Mouse (Mus musculus) naive thymus-derived CD4-positive, alpha-beta T cell, adult 2 months (primary cell): ENCODE measurements around the gene Lrrc38.

ENCODE experiments used
- DNase-seq: peaks from one replicate; pipeline ENCODE4 v3.0.0-alpha.2; 2011; ENCODE audit warnings: low read depth

The Lrrc38 gene

GRCm38 (mm10) chr4:143350047-143351015 lies 774 bp downstream of the Lrrc38 start:
- no peak for DNase-seq

GRCm38 (mm10) chr4:143352301-143352700 lies 2.7 kb downstream of the Lrrc38 start:
- no peak for DNase-seq

DNA sequence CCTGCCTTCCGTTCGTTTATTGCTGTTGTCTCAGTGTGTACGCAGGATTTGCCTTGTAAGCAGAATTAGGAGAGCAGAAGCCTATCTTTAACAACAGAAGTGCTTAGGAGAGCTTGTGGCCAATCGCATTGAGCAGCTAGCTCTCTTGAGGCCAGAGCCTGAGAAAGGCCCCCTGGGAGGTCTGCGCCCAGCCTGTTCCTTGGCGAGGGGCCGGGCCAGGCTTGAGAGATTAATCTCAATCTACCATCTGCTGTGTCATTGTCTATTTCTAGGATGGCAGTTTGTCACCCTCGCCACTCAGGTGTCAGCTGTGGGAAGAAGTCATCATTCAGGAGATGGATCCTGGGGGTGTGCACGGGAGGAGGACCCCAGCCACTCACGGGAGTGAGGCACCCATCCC lies 12.0 kb downstream of the Lrrc38 start:
- DNase-seq: no peak

- DNase-seq: no peak
Observed at GRCm38 (mm10) chr4:143366415-143367041, 17.0 kb downstream of the Lrrc38 start.

DNA sequence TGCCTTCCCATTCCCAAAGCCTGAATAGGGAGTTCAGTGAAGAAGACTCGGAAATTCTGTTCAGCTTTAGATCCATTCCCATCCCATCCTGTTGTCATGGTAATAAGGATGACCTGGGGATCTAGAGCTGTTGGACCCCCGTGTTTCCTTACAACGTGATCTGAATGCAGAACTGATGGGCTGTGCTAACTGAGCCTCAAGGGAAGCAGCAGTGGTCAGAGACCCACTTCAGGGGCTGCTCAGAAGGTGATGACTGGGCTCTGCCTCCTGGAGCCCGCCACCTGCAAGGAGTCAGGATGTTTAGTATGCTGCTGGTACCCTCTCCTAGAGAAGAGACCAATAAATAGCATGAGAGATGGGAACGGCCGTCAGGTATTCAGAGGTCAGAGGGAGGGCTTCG lies 29.9 kb downstream of the Lrrc38 start:
- no peak for DNase-seq

- no peak for DNase-seq
Observed at GRCm38 (mm10) chr4:143379931-143380715, 30.6 kb downstream of the Lrrc38 start.

- peak; percentile 36 for DNase-seq
Observed at GRCm38 (mm10) chr4:143380716-143381004, 31.1 kb downstream of the Lrrc38 start.

GRCm38 (mm10) chr4:143382163-143382562 lies 32.6 kb downstream of the Lrrc38 start:
- DNase-seq: no peak

DNA sequence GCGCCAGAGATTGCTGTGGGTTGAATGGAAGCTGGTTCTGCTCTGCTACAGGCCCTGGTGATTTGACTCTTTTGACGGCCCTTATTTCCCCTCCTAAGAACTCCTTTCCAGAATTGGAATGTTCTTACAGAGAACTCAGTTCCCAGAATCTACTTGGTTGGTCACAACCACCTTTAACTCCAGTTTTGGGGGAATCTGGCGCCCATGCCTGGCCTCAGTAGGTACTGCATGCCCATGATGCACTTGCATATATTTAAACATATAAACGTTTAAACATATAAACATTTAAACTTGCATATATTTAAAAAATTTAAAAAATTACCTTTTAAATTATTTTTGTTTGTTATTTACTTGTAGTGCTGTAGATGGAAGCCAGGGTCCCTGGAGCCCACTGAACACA lies 34.1 kb downstream of the Lrrc38 start:
- DNase-seq: no peak

- no peak for DNase-seq
Observed at GRCm38 (mm10) chr4:143388955-143389702, 39.6 kb downstream of the Lrrc38 start.

DNA sequence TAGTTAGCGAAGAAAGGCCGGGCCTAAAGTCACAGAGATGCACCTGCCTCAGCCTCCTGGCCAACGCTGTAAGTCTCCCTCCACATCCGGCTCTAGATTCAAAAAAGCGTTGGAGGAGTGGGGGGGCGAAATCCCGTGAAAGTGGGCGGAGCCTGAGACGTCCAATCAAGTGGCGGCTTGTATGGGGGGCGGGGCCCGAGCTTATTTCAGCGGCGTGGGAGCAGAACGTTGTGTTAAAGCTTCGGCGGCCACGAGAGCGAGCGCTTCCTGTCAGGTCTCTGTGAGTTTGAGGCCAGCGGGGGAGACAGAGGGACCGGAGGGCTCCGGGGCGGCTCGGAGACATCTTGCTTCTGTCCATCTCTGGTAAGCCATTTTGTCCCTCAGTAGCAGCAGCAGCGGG lies 44.6 kb downstream of the Lrrc38 start, which contains the start of gene Pramel1:
Gene Pramel1, plus strand, starts transcription at position 248 of the 400 bp plus-strand sequence.
- no peak for DNase-seq

- DNase-seq: peak; percentile 35
Observed at GRCm38 (mm10) chr4:143411566-143412218, 62.1 kb downstream of the Lrrc38 start.

- peak; percentile 95 for DNase-seq
Observed at GRCm38 (mm10) chr4:143412219-143413092, 62.9 kb downstream of the Lrrc38 start, which contains the start of gene Pramef8. Pramef8 (plus strand) TSS chr4:143412426.

DNA sequence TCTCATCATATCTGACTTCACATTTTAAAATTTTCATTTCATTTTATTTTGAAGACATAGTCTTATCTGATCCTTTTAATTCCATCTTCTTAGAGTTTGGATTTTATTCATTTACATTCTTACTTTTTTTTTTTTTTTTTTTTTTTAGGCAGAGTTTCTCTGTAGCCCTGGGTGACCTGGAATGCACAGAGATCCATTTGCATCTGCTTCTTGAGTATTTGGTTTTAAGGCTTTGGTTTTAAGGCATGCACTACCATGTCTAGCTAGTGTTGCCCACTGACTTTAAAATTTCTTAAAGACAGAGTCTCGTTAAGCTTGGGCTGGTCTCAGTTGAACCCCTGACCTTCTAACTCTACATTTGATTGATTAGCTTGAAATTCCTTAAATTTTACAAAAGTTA lies 64.1 kb downstream of the Lrrc38 start:
- no peak for DNase-seq

GRCm38 (mm10) chr4:143414121-143414520 lies 64.6 kb downstream of the Lrrc38 start:
- no peak for DNase-seq
